Mouse (Mus musculus) heart, postnatal 36 days (tissue): ENCODE data around the gene Alyref. TPM values are rescaled to one million over a fixed set of nuclear protein-coding genes. Genes with fewer than 3 reads are reported as not detected.

Source experiments
- DNase-seq, 2 experiments: peaks; one replicate each; pipeline ENCODE4 v3.0.0; 2021 to 2022
- intact Hi-C: fragments of 180-260 bp; cut with DNase I; formaldehyde crosslinking; loops from one replicate; pipeline ENCODE4 v1.15.1; 2025
- total RNA-seq, 2 experiments: library from RNA; stranded (reverse); gene quantifications; 2 replicates each; pipeline ENCODE4 v1.2.3; 2021

The Alyref gene
- total RNA-seq, 2 experiments from 2014 or later, result 46.4 to 47.8 TPM

GRCm38 (mm10) chr11:120627468-120628300 is 29.5 kb upstream of the Alyref start:
- intact Hi-C loops, result loop anchor here (5.0 kb wide), 1 partner anchor 45 kb away; the partner anchor contains the start of gene Aspscr1
- DNase-seq, result no peak

GRCm38 (mm10) chr11:120626785-120627467 is 28.8 kb upstream of the Alyref start:
- DNase-seq, result no peak
- intact Hi-C loops, result loop anchor here (5.0 kb wide), 1 partner anchor 45 kb away; the partner anchor contains the start of gene Aspscr1

DNA sequence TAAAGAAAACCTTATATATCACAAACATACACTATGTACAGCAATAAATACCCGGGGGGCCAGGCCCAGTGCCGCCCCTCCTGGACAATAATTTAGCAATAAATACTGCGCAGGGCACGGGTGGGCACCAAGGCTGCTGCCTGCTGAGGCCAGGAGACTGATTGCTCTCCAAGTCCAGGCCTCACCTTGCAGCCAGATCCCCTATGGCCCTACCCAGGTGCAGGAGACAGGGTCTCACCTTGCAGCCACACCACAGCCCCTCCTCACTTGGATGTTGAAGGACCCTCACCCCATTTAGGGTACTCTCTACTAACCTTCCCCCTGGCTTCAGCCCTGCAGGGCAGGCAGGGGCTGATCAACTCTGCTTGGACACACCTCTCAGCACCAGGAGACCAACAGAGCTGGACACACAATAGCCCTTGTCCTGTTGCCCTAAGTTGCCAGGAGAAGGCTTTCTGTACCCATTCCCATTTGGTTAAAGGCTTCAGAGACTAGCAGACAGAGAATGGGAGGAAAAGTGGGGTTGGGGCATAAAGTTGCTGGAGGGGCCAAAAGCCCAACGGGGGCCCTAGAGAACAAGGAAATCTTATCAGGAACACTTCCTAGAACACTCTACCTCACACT is 27.1 kb upstream of the Alyref start, which contains the start of gene Sirt7:
Sirt7 (minus strand) TSS at position 89 of the 624 bp plus-strand sequence.
- intact Hi-C loops, result loop anchor here (5.0 kb wide), 1 partner anchor 47 kb away; the partner anchor contains the start of gene Aspscr1
- no peak for DNase-seq

DNA sequence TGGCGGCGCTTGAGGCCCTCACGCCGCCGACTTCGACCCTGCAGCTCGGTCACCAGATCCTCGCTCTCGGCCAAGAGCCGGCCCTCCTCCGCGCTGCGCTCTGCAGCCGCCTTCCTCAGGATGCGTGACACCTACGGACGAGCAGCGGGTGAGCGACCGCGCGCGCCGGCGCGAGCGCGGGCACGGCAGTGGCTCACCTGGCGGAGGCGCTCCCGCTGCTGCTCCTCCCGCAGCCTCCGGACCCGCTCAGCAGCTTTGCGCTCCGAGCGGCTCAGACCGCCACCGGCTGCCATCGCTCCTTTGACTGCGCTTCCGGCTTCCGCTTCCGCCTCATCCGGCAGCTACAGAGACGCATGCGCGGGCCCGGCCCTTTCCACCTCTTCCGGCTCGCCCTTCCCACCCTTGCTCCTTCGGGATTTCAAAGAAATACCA is 26.5 kb upstream of the Alyref start:
- intact Hi-C loops, result loop anchor here (1.0 to 5.0 kb wide), 2 partner anchors 48 to 88 kb away; partner anchors contain the start of gene Aspscr1
- DNase-seq, result peak; percentile 83 to 88

DNA sequence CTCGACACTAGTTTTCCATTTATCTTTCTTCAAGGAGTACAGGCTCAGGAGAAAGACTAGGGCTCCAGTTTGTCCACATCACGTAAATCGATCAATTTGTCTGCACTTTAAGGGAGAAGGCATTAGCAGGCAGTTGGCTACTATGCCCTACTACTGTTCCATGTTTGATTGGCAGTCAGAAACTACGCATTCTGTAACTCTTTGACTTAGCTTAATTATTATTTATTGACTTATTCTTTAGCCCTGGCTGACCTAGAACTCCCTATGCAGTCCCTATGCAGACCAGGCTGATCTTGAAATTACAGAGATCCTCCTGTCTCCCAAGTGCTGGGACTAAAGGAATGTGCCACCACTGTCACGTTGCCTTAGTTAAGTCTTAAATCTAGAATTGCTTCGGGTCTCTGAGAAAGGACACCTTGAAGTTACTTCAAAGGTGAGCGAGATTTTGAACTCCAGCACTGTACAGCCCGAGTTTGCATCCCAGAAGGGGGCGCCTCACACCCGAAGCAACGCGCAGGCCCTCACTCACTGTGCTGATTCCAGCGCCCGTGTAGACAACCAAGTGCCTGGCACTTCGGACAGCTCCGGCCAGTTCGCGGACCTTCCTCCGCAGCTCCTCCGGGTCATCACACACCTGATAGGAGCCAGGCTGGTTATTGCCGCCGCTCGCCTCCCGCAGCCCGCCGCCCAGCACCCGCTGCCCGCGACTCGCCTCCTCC is 26.0 kb upstream of the Alyref start:
- DNase-seq, result peak; percentile 64 to 69

GRCm38 (mm10) chr11:120622805-120623204 is 24.6 kb upstream of the Alyref start:
- no peak for DNase-seq
- intact Hi-C loops, result no loop called here

More for the DNA sequence above, 26.0 kb upstream of the Alyref start:
- intact Hi-C loops, result loop anchor here (1.0 kb wide), 1 partner anchor 88 kb away; no protein-coding TSS in a partner anchor

GRCm38 (mm10) chr11:120620195-120620594 is 22.0 kb upstream of the Alyref start:
- DNase-seq, result no peak
- intact Hi-C loops, result no loop called here

GRCm38 (mm10) chr11:120618619-120619535 is 20.7 kb upstream of the Alyref start:
- DNase-seq, result no peak
- intact Hi-C loops, result no loop called here

- DNase-seq, result peak; percentile 84 to 86
- intact Hi-C loops, result no loop called here
Measured at GRCm38 (mm10) chr11:120617519-120618112, 19.5 kb upstream of the Alyref start, which contains the start of gene Pcyt2. TSS of gene Pcyt2 (minus strand) at chr11:120617936.

DNA sequence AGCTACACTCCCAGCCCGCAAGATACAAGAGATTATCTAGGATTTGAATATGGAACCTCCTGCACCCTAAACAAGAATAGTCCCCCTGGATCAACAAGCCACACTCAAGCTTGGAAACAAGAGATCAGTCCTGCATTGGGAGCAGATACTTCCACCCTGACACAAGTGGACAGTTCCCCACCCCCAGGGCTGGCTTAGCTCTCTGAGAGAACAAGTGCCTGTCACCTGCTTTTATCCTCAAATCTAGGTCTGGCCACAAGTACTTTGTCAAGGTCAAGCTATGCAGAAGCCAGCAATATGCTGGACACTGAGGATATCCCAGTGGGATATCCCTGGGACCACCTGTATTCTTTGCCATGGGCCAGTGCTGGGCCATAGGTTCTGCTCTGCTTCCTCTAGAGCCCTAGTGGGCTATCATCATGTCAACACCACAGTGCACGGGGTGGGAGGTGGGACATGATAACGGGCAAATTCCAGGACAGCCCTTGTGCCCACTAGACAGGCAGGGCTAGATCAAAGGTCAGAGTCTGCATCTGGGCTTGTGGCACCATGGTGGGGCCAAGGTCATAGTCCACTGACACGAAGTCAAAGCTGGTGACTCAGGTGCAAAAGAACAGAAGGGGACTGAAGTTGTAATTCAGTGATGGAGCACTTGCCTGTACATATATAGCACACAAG is 18.6 kb upstream of the Alyref start:
- intact Hi-C loops, result no loop called here

GRCm38 (mm10) chr11:120615606-120616203 is 17.5 kb upstream of the Alyref start:
- intact Hi-C loops, result no loop called here
- DNase-seq, result no peak

More for the DNA sequence above, 18.6 kb upstream of the Alyref start:
- DNase-seq, result no peak

DNA sequence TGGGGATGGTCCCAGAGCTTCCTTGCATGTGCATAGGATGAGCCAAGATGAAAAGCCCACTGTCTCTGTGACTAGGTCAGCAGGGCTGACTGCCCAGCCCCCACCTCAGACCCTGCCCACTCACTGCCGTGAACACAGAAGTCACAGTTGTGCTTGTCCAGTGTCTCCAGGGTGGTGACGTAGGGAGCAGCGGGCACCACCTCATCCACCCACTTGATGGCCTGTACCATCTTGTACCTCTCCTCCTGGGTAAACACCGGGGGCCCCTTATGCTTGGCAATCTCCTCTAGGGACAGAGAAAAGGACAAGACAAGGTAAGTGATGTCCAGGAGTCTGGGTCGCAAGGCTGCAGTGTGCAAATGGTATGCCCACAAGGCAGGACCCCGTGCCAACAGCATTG is 17.0 kb upstream of the Alyref start:
- no peak for DNase-seq
- intact Hi-C loops, result no loop called here

DNA sequence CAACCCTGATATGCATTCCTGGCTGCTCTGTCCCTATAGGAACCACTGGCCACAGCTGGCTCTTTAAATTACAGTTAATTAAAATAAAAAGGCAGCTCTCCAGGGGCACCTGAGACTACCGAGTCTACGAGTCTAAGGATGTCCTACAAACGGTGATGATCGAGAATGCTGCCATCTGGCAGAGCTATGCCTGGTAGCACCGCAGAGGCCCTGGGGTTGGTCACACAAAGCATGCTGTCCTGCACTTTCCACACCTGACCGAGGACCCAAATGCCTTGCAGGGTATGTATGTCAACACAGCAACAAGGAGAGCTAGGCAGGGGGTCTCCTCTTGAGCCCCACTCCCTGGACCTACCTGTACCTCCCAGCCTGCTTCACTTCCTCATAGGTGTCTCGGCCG is 15.8 kb upstream of the Alyref start:
- no peak for DNase-seq
- intact Hi-C loops, result no loop called here

- DNase-seq, result no peak
Measured at GRCm38 (mm10) chr11:120613481-120613972, 15.4 kb upstream of the Alyref start.

DNA sequence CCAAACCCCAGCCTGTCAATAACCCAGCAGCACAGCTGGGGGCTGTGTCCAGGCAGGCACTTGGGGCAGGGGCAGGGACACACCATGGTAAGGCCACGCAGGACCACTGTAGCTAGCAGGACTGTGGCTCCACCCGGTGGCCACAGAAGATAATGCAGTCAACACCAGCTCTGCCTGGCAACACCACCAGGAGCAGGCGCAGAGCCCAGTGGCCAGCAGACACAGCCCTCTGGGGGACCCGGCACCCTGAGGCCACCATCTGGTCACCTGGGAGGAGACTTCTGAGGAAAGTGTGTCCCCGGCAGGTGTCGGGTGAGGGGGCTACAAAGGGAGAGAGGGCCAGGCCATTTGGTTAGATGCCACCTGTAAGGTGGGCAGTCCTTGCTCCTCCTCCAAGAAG is 14.6 kb upstream of the Alyref start:
- intact Hi-C loops, result loop anchor here (1.0 kb wide), 2 partner anchors 96 to 123 kb away; no protein-coding TSS in a partner anchor
- peak; percentile 73 to 82 for DNase-seq

More at GRCm38 (mm10) chr11:120613481-120613972, 15.4 kb upstream of the Alyref start:
- intact Hi-C loops, result no loop called here

DNA sequence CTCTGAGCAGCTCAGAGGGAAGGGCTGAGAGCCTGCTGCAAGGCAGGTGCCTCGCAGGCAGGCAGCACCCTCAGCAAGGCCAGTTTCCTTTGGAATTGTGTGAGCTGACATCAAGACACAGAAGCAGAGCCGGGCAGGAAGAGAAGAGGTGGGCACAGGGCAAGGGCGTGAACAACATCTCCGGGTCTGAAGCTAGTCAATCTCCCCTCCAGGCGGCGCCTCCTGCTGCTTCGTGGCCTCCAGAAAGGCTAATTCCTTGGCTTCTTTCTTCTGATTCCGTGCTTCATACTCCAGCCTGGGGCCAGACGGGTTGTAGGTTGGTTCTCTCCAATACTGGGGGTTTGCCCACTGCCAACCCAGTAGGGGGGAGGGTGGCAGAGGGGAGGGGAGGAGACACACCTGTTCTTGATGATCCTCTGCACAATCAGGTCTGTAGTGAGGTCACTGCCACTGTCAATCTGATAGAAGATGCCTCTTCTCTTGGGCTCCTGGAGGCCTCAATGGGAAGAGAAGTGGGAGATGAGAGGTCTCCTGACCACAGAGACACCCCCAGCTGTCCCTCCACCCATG is 12.4 kb upstream of the Alyref start:
- intact Hi-C loops, result no loop called here
- no peak for DNase-seq

- DNase-seq, result no peak
- intact Hi-C loops, result no loop called here
Measured at GRCm38 (mm10) chr11:120609250-120609649, 11.1 kb upstream of the Alyref start.
